Mouse (Mus musculus) large intestine, adult 2 months (tissue): ENCODE measurements around the gene Pdcd7. TPM values are rescaled to one million over a fixed set of nuclear protein-coding genes. Genes with fewer than 3 reads are reported as not detected.

Source experiments
- DNase-seq: peaks from one replicate; pipeline ENCODE4 v3.0.0-alpha.2; 2012; ENCODE audit warnings: low read depth, low spot score
- WGBS: fragments of 180-500 bp; shearing (Covaris S2); methylation state at CpG from one replicate; pipeline ENCODE4 v1.1.7; 2018; 5-methylcytosine and 5-hydroxymethylcytosine counted together
- polyA plus RNA-seq: library from polyadenylated mRNA; depleted of rRNA; stranded (reverse); fragments of >200 nt; gene quantifications from 2 replicates; pipeline ENCODE4 v1.2.3, GENCODE M21; 2012

The Pdcd7 gene
- polyA plus RNA-seq, 1 experiment = 7.3 TPM

DNA sequence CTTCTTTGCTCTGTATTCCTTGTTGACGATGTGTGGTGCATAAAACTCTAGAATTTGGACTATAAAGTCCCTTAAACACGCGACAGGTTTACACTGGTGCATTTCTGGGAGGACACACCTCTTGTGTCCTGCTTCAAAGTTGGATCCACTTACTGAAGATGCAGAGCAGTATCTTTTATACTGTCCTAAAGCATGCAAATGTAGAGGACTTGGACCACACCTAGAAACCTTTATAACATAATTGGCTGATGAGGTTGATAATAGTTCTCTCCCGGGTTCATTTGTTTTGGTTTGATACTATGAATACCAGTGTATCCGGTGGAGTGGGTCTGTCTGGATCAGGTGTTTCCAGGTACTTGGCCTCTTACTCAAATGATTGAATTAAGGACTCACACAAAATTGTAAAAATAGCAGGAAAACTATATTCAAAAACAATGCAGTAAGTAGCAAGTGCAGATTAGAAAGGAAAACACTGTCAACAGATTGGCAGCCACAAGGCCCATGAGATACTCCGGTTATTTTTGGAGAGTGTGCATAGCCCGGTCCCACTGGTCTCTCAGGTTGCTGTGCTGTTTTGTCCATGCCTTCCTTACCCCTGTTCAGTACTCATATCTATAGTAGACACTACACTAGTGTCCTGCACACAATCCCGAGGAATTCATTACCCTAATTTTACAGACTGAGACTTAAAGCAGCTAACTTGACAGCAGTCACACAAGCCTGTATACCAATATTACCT, 1.4 kb downstream of the Pdcd7 start:
- DNase-seq = peak; percentile 13
- WGBS = 21% methylated on average over 8 of the region's 8 CpGs

DNA sequence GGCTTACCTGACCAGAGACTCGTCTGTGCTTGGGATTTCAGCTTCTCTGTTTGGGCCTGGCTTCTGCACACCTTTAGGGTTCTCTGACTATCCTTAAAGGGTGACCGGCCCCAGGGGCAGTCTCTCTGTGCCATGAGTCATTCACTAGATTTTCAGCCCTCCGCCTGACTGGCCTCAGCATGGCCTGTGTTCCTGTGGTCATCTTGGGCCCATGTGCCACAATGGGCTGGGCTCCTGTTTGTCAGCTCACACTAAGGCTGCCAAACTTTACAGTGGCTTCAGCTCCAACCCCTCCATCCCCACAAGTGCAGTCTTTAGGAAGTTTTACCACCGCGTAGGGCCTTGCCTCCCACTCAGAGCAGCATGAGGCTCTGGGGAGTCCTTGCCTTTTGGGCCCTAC, 7.3 kb downstream of the Pdcd7 start:
- WGBS = 89% methylated on average over 5 of the region's 5 CpGs
- DNase-seq = no peak

DNA sequence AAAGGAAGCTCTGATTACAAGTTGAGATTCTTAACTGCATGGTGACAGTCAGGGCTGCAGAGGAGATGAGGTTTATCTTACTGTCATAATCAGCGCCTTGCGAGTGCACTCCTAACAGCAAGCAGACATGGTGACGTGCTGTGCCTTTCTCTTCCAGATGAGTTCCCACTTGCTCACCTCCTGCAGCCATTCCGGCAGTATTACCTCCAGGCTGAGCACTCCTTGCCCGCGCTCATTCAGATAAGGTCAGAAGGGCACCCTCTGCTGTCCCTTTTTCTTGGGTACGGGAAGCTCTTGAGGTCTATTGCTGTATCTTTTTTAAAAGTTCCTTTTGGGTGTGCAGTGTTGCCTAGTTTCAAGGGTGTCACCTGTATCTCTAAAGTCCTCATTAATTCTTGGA, 10.7 kb downstream of the Pdcd7 start:
- WGBS = 93% methylated on average over 7 of the region's 7 CpGs

DNA sequence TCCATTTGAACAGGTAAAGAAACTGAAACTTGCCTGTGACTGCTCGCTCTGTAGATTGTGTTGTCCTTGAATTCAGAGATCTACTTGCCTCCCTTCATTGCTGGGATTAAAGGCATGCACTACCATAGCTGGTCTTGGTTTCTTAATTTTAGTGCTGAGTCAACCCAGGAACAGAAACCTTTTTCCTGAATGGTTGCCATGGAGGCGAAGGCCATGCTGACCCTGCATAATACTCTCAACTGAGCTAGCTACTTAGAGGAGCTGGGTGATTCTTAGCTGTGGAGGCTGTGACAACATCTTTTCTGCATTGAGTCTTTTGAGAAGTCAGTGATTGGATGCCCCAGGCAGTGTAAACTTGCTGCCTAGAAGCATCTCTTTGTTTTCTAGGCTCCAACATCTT, 11.1 kb downstream of the Pdcd7 start:
- no peak for DNase-seq
- WGBS = 92% methylated on average over 2 of the region's 2 CpGs

More for the DNA sequence above, 10.7 kb downstream of the Pdcd7 start:
- no peak for DNase-seq

DNA sequence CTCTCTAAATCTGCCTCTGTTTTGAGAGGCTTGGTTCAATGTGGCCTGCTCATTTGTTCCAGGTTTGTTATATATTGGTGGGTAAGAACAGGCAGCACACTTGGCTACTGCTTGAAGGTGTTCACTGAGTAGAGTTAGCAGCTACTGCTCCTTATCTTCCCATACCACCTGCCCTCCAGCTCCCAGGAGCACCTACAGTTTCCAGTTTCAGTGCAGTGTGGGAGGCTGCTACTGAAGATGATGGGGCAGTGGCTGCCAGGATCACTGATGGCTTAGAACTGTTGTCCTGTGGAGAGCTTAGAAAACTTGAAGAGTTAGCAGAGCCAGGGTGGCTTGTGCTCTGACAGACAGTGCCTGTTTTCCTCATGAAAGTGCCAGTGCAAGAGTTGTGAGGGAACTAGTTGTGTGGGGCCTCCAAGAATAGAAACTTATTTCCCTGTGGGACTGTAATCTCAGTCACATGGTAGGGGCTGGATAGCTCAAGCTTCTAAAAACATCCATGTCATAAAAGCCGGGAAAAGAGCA, 13.1 kb downstream of the Pdcd7 start:
- no peak for DNase-seq
- 70% methylated on average over 1 of the region's 1 CpGs for WGBS

DNA sequence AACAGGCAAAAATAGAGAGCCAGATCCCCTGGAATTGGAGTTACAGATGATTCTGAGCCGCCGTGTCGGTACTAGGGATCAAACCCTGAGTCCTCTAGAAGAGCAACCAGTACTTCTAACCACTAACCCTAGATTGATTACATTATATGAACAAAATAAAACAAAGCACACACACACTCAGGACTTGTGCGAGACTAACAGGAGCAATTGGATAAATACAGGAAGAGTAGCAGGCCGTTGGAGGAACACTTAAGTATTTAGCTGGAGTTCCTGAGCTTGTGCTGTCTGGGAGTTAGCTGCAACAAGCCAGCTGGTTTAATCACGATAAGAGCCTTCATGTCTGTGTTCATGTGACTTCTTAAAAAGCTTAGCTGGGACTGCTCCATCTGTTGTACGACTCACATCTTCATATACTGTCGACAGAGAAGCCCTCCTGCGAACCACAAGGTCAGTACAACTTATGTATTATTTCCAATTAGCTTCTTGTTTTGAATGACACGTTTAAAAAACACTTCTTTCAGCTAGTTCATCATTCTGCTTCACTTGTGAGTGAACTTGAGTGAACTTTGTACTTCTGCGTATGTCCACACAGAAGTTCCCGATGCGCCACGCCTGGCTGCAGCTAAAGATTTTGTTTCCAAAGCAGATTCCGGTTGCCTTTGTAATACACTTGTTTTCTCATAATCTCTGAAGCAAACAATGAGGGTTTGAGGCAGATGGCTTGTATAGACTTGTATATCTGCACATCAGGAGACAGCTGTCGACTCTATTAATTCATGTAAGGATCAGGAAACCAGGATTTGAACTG, 14.9 kb downstream of the Pdcd7 start, which contains the start of gene Ubap1l:
TSS of gene Ubap1l (plus strand) at position 401 of the 808 bp plus-strand sequence.
- no peak for DNase-seq

DNA sequence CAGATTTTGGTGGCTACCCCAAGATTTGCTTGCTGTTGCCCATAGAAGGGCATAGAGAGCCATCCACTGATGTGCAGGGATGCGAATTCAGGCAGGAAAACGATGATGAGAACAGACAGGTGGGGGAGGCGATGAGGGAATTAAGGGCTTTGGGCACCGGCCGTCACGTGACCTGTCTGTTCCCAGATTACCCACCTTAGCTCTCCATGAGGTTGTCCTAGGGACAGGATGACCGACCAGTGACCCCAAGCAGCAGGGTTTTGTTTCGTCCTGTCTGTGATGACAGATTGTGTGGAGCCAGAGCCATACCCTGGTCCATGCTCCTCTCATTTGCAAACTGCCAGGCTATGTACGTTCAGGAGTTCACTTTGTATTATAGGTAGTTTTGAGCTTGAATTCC, 17.8 kb downstream of the Pdcd7 start:
- DNase-seq = no peak
- 82% methylated on average over 9 of the region's 9 CpGs for WGBS

More for the DNA sequence above, 14.9 kb downstream of the Pdcd7 start, which contains the start of gene Ubap1l:
- 58% methylated on average over 16 of the region's 16 CpGs for WGBS

DNA sequence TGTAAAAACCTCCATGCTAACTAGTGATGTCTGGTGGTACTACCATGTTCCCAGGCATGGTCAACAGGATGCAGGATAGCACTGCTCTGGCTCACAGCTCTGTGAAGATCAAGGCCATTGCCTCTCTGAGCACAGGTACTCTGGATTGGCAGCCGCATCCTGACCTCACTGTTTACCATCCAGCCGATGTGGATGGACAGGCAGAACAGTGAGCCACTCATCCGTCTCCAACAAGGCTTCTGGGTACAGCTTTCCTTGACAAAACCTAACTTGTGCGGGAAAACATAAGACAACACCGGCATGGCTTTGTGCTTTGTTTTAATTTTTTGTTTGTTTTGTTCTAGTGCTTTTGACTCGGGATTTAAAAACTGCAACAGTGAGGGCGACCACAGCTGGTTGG, 19.8 kb downstream of the Pdcd7 start:
- 79% methylated on average over 7 of the region's 7 CpGs for WGBS
- DNase-seq = no peak

DNA sequence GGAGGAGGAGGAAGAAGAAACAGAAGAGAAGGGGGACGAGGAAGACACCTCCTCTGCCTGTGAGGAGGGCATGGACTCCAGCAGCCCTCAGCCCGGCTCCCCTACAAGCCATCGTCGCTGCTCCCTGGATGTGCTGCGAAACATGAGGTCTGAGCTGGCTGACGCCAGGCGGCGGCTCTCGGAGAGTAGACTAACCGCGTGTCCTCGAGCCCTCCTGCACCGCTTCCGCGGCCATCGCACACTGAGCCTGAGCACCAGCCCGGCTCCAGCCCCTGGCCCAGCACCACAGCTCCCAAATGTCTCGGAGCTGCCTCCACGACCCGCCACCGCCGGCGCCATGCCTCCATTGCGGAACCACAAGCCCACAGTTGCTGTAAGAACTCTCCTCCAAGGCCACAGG, 25.9 kb downstream of the Pdcd7 start:
- 89% methylated on average over 24 of the region's 24 CpGs for WGBS
- no peak for DNase-seq

DNA sequence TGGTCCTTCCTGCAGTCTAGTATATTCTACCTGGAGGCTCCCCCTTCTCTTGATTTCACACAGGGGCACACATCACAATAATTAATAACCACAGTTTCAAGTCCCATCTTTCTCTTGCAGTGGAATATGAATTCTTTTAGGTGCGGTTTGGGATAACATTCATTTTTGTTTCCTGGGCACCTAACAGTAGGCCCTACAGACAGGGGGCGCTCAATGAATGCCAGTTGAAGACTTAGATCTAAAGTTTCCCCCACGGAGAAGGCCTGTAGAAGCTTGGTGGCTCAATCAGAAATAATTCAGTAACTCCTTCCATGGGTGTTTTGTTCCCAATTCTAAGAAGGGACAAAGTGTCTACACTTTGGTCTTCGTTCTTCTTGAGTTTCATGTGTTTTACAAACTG, 26.5 kb downstream of the Pdcd7 start:
- no peak for DNase-seq
- 52% methylated on average over 4 of the region's 4 CpGs for WGBS

DNA sequence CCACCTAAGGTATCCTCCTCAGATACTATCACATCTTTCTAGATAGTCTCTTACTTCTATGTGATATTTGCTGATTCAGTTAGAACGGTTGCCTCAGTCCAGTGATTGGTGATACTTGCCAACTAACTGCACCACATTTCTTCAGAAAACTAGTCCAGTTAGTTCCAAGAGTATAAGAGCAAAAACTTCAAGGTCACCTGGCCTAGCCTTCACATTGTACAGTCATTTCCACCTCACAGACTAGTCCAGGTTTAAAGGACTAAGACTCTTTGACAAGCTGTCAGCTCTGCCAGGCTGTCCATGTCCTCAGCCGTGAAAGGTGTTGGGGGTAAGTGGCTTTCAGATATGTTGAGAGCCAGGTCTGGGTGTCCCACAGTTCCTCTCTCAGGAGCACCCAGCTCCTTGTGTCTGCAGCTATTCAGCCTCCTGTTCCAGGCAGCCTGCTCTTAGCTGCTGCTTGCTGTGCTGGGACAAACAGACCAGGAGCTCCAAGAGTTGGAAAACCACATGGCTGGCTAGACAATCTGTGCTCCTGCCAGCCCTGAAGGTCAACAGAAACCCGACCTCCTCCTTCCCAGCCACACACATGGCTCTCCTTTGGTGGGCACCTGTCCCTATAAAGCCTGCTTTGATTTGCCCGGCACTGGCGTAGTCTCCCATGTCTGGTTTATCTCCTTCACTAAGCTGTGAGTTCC, 28.7 kb downstream of the Pdcd7 start:
- no peak for DNase-seq
- 87% methylated on average over 5 of the region's 5 CpGs for WGBS

DNA sequence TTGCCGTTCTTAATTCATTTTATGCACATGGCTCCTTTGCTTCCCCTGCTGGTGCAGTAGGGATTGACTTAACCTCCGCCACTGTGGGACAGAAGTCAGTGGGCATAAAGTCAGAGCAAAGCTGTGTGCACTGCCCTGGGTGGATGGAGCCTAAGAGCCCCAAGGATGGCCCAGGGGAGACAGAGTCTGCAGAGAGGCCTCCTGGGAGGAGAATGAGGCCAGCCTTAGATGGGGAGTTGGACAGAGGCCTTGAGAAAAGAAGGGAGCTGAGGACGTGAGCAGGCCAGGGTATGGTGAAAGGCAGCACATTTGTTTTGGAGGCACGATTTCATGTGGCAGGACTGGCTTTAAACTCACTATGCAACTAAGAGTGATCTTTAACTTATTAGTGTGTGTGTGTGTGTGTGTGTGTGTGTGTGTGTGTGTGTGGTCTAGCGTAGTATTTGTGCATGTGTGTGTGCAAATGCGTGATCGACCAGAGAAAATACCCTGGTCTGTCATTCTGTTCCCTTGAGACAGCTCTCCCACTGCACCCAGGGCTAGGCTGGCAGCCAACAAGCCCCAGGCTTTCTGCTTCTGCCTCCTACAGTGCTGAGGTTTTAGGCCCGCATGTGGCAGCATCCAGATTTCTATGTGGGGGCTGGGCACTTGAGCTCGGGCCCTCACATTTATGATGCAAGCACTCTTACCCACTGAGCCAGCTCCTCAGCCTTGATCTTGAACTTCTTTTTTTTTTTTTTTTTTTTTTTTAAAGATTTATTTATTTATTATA, 29.4 kb downstream of the Pdcd7 start:
- 85% methylated on average over 9 of the region's 9 CpGs for WGBS
- no peak for DNase-seq

DNA sequence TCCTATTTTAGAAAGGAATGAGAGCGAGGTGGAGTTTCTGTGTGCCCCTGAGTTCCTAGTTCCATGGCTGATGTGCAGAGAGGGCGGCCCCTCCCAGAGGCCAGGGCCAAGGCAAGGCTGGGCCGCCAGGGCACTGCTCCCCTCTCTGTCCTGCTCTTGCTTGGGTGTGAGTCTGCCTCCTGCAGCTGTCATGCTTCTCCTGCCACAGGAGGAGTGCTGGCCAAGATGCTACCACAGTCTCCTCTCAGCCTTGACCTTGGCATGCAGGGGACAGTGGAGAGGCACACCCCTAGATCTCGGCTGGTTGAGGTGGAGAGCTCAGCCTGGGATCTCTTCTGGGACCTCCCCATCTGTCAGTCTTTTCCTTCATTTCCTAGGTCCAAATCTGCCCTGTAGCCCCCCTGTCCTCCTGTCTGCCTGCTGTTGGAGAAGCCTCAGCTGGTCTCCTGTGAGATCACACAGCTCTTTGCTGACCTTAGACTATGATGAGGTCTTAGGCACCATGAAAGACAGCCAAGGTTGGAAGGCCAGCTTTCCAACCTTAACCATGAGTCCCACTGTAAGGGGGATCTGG, 35.2 kb downstream of the Pdcd7 start:
- DNase-seq = no peak
- 74% methylated on average over 4 of the region's 4 CpGs for WGBS

DNA sequence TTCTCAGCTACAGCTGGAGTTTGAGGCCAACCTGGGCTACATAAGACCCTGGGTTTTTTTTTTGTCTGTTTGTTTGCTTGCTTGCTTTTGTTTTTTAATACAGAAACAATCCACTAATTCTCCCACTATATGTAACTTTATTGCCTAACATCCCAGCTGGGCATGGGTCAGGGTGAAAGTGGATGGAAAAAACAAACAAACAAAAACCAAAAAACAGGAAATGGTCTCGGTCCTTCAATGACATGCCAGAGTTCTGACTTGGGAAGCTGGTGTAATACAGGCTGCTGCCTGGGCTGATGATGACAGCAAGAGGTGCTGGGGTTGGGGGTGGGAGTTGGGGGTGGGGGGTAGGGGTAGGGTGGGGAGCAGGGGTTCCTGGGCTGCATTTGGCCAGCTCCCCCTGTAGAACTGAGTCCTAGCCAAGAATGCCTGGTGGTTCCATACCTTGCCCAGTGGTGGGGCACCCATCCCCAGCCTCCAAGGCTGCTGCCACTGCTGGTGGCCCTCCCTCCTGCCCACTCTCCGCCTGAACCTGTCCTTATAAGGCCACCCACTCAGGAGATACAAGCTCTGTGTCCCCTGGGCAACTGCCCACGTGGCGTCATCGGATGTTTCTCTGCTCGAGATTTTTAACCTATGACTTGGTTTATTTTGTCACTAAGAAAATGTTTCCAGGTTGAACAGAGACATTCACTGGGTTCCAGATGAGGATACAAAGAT, 36.3 kb downstream of the Pdcd7 start:
- WGBS = 77% methylated on average over 6 of the region's 6 CpGs

DNA sequence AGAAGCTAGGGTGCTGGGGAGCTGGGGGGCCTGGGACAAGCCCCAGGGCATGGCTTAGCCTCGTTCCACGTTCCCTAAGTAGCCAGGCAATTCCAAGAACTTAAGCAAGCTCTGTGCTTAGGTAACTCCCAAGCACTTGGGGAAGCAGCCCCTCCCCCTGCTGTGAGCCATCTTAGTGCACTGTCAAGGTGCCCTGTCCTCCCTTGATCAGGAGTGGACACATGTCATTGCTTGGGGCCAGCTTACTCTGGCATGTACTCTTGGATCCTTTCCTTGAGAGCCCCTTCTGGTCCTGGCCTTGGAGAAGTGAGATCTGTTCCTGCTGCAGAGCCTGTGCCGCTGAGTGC, 36.8 kb downstream of the Pdcd7 start:
- DNase-seq = no peak
- WGBS = 53% methylated on average over 3 of the region's 3 CpGs

More for the DNA sequence above, 36.3 kb downstream of the Pdcd7 start:
- no peak for DNase-seq

DNA sequence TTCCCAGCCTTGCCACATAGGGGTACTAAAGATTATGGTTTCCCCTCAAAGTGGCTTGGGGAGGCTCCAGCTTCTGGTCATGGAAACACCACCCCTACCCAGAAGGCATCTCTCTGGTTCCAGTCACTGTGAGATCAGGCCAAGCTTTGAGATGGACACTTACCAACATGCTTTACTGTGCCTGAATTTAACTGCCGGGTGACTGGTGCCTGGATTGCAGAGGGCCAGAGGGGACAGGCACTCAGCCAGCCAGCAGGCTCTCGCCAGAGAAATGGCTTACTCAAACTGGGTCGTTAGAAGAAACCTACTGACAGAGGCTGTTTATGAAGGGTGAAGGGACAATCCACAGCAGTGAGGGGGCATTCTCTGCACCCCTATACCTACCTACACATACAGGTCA, 38.4 kb downstream of the Pdcd7 start:
- DNase-seq = no peak
- 49% methylated on average over 3 of the region's 3 CpGs for WGBS

DNA sequence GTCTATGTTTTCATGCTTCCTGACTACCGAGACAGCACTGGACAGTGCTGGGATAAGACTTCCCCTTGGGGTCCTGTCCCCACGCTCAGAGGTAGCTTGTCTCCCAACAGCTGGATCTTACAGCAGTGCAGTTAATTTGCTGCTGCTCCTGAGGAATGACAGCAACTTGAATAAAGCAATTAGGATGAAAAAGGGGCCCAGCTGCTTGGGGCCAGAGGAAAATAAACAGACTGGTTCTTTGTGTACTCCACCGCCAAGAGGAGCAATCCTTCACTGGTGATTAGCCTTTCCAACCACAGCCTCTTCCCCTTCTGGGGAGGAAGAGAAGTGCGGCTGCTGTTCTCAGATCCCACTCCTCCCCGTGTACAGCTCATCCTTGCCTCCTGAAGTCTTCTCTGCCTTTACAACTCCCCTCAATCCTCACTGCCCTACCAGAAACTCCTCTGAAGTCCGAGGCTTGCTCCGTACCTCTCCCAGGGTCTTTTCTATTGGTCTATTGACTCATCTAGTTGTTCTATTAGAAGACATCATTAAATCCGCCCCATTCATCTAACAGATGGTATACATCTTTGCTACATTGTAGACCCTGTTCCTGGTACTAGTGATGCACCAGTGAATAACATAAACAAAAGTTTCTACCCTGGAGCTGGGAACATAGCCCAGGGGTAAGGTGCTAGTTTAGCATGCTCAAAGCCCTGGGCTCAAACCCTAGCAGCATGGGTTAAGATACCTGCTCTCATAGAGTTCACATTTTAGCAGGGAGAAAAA, 40.7 kb downstream of the Pdcd7 start:
- no peak for DNase-seq
- 45% methylated on average over 8 of the region's 8 CpGs for WGBS
